Mouse (Mus musculus) MEL (cell line): ENCODE data around the gene Igfbp2. TPM values are rescaled to one million over a fixed set of nuclear protein-coding genes. Genes with fewer than 3 reads are reported as not detected.

ENCODE experiments used
- DNase-seq: peaks from one replicate; pipeline ENCODE4 v3.0.0; 2011; ENCODE audit warnings: low read depth, low spot score
- H3K27ac ChIP-seq: 2 replicates; pipeline ENCODE4 v1.5.1; 2012; ENCODE audit warnings: low read depth, mild to moderate bottlenecking, control low read depth, low read length, moderate library complexity; ENCODE audit not compliant: control insufficient read depth
- H3K27me3 ChIP-seq, 2 experiments: fragments of 150-350 bp in 1 of 2; sonication (generic) in 1 of 2; 2 replicates each; pipeline ENCODE4 v1.6.1; 2012; ENCODE audit warnings: low read length in 2 of 2, mild to moderate bottlenecking in 2 of 2, improper control_type of control experiment in 1 of 2, moderate library complexity in 1 of 2; ENCODE audit not compliant: insufficient read depth in 2 of 2, control insufficient read depth in 1 of 2
- H3K36me3 ChIP-seq, 2 experiments: 2 replicates each; pipeline ENCODE4 v1.6.1; 2012 to 2014; ENCODE audit warnings: low read length in 2 of 2, improper control_type of control experiment in 1 of 2, inconsistent platforms in 1 of 2, mild to moderate bottlenecking in 1 of 2; ENCODE audit not compliant: insufficient read depth in 2 of 2, control insufficient read depth in 1 of 2
- H3K4me1 ChIP-seq, 2 experiments: fragments of 150-350 bp in 1 of 2; sonication (generic) in 1 of 2; 2 replicates each; pipeline ENCODE4 v1.6.1; 2012; ENCODE audit warnings: low read length in 2 of 2, improper control_type of control experiment in 1 of 2, mild to moderate bottlenecking in 1 of 2; ENCODE audit not compliant: insufficient read depth in 2 of 2, control insufficient read depth in 1 of 2
- H3K4me3 ChIP-seq, 2 experiments: fragments of 150-350 bp in 1 of 2; sonication (generic) in 1 of 2; 2 replicates each; pipeline ENCODE4 v1.5.1; 2012; ENCODE audit warnings: low read depth in 2 of 2, low read length in 2 of 2, mild to moderate bottlenecking in 2 of 2, moderate library complexity in 2 of 2, control low read depth in 1 of 2, improper control_type of control experiment in 1 of 2; ENCODE audit not compliant: control insufficient read depth in 1 of 2, insufficient read depth in 1 of 2
- H3K79me2 ChIP-seq: 2 replicates; pipeline ENCODE4 v1.6.1; 2012; ENCODE audit warnings: mild to moderate bottlenecking, low read length, moderate library complexity; ENCODE audit not compliant: control insufficient read depth, poor library complexity, insufficient read depth
- H3K9ac ChIP-seq: 2 replicates; pipeline ENCODE4 v1.6.1; 2012; ENCODE audit warnings: low read depth, mild to moderate bottlenecking, control low read depth, low read length, moderate library complexity; ENCODE audit not compliant: control insufficient read depth, poor library complexity, severe bottlenecking
- H3K9me3 ChIP-seq: fragments of 150-350 bp; sonication (generic); replicated peaks from 2 replicates; pipeline ENCODE4 v1.6.1; 2012; ENCODE audit warnings: mild to moderate bottlenecking, low read length, improper control_type of control experiment, moderate library complexity; ENCODE audit not compliant: insufficient read depth
- BHLHE40 ChIP-seq: IDR thresholded peaks from 2 replicates; pipeline ENCODE4 v1.6.1; 2012; ENCODE audit warnings: low read depth, mild to moderate bottlenecking, inconsistent platforms, low read length, improper control_type of control experiment, borderline replicate concordance
- CTCF ChIP-seq, 3 experiments: IDR thresholded peaks in 2 of 3; conservative IDR thresholded peaks in 1 of 3; 2 replicates each; pipeline ENCODE4 v1.5.1; 2011 to 2012; ENCODE audit warnings: low read length in 3 of 3, low read depth in 2 of 3, mild to moderate bottlenecking in 2 of 3, improper control_type of control experiment in 1 of 3, inconsistent platforms in 1 of 3, mixed read lengths in 1 of 3, moderate library complexity in 1 of 3; ENCODE audit not compliant: control insufficient read depth in 1 of 3, insufficient read depth in 1 of 3, poor library complexity in 1 of 3, severe bottlenecking in 1 of 3
- E2F4 ChIP-seq: IDR thresholded peaks from 2 replicates; pipeline ENCODE4 v1.6.1; 2011; ENCODE audit warnings: low read depth, low read length, improper control_type of control experiment, borderline replicate concordance
- EP300 ChIP-seq, 2 experiments: IDR thresholded peaks; 2 replicates each; pipeline ENCODE4 v1.6.1; 2011; ENCODE audit warnings: improper control_type of control experiment in 2 of 2, low read length in 2 of 2, low read depth in 1 of 2, mild to moderate bottlenecking in 1 of 2
- ETS1 ChIP-seq: IDR thresholded peaks from 2 replicates; pipeline ENCODE4 v1.6.1; 2012; ENCODE audit warnings: low read depth, mild to moderate bottlenecking, inconsistent platforms, low read length, improper control_type of control experiment, moderate library complexity
- GABPA ChIP-seq: IDR thresholded peaks from 2 replicates; pipeline ENCODE4 v1.6.1; 2012; ENCODE audit warnings: low read depth, mild to moderate bottlenecking, inconsistent platforms, low read length, improper control_type of control experiment, moderate library complexity
- GATA1 ChIP-seq: IDR thresholded peaks from 2 replicates; pipeline ENCODE4 v1.6.1; 2011; ENCODE audit warnings: low read depth, low read length, improper control_type of control experiment
- KAT2A ChIP-seq: conservative IDR thresholded peaks from 2 replicates; pipeline ENCODE4 v1.6.1; 2012; ENCODE audit warnings: low read depth, low read length, improper control_type of control experiment, inconsistent platforms
- MAX ChIP-seq: IDR thresholded peaks from 2 replicates; pipeline ENCODE4 v1.6.1; 2011; ENCODE audit warnings: low read length, improper control_type of control experiment
- MYC ChIP-seq: IDR thresholded peaks from 2 replicates; pipeline ENCODE4 v1.6.1; 2011; ENCODE audit warnings: low read depth, mild to moderate bottlenecking, low read length, improper control_type of control experiment, moderate library complexity
- NELFE ChIP-seq: IDR thresholded peaks from 2 replicates; pipeline ENCODE4 v1.6.1; 2011; ENCODE audit warnings: low read depth, low read length, improper control_type of control experiment
- NRF1 ChIP-seq: IDR thresholded peaks from 2 replicates; pipeline ENCODE4 v1.6.1; 2014; ENCODE audit warnings: low read depth, mild to moderate bottlenecking, inconsistent platforms, low read length, improper control_type of control experiment, moderate library complexity; ENCODE audit not compliant: poor library complexity, insufficient read depth, severe bottlenecking
- POLR2A ChIP-seq, 2 experiments: IDR thresholded peaks; 2 replicates each; pipeline ENCODE4 v1.6.1; 2011 to 2012; ENCODE audit warnings: low read length in 2 of 2, mild to moderate bottlenecking in 2 of 2, control low read depth in 1 of 2, improper control_type of control experiment in 1 of 2, low read depth in 1 of 2, moderate library complexity in 1 of 2; ENCODE audit not compliant: control insufficient read depth in 1 of 2, insufficient read depth in 1 of 2, poor library complexity in 1 of 2
- RAD21 ChIP-seq: IDR thresholded peaks from 2 replicates; pipeline ENCODE4 v1.6.1; 2011; ENCODE audit warnings: mild to moderate bottlenecking, low read depth, low read length, improper control_type of control experiment
- TAL1 ChIP-seq: IDR thresholded peaks from 2 replicates; pipeline ENCODE4 v1.6.1; 2012; ENCODE audit warnings: mild to moderate bottlenecking, inconsistent platforms, low read length, moderate library complexity, mixed read lengths
- TCF12 ChIP-seq: IDR thresholded peaks from 2 replicates; pipeline ENCODE4 v1.6.1; 2014; ENCODE audit warnings: low read depth, mild to moderate bottlenecking, inconsistent platforms, low read length, improper control_type of control experiment, moderate library complexity
- UBTF ChIP-seq: IDR thresholded peaks from 2 replicates; pipeline ENCODE4 v1.6.1; 2012; ENCODE audit warnings: low read depth, mild to moderate bottlenecking, inconsistent platforms, low read length, improper control_type of control experiment, moderate library complexity, borderline replicate concordance; ENCODE audit not compliant: insufficient read depth
- USF2 ChIP-seq, 2 experiments: IDR thresholded peaks; 2 replicates each; pipeline ENCODE4 v1.6.1; 2011 to 2012; ENCODE audit warnings: improper control_type of control experiment in 2 of 2, low read length in 2 of 2, borderline replicate concordance in 1 of 2, inconsistent platforms in 1 of 2, low read depth in 1 of 2, mild to moderate bottlenecking in 1 of 2; ENCODE audit not compliant: insufficient read depth in 1 of 2
- ZC3H11A ChIP-seq: IDR thresholded peaks from 2 replicates; pipeline ENCODE4 v1.6.1; 2012; ENCODE audit warnings: low read depth, mild to moderate bottlenecking, inconsistent platforms, low read length, improper control_type of control experiment
- ZKSCAN1 ChIP-seq: IDR thresholded peaks from 2 replicates; pipeline ENCODE4 v1.6.1; 2012; ENCODE audit warnings: low read depth, mild to moderate bottlenecking, inconsistent platforms, low read length, improper control_type of control experiment, moderate library complexity
- ZNF384 ChIP-seq: IDR thresholded peaks from 2 replicates; pipeline ENCODE4 v1.6.1; 2012; ENCODE audit warnings: low read depth, mild to moderate bottlenecking, inconsistent platforms, low read length, improper control_type of control experiment
- polyA plus RNA-seq, 2 experiments: library from polyadenylated mRNA; stranded (reverse) in 1 of 2; unstranded in 1 of 2; fragments of >175 nt in 1 of 2; fragments of >200 nt in 1 of 2; gene quantifications; 2 replicates each; pipeline versions ENCODE4 v1.2.1 to v1.2.4; 2012; ENCODE audit warnings: low replicate concordance in 2 of 2, low read depth in 1 of 2; ENCODE audit not compliant: insufficient read length in 2 of 2, insufficient read depth in 1 of 2, missing spikeins in 1 of 2
- total RNA-seq: library from RNA; depleted of rRNA; stranded (reverse); fragments of 300-350 nt; gene quantifications from 2 replicates; pipeline ENCODE4 v1.2.3, GENCODE M21; 2012

The Igfbp2 gene
- total and polyA plus RNA-seq, 3 experiments = not detected

DNA sequence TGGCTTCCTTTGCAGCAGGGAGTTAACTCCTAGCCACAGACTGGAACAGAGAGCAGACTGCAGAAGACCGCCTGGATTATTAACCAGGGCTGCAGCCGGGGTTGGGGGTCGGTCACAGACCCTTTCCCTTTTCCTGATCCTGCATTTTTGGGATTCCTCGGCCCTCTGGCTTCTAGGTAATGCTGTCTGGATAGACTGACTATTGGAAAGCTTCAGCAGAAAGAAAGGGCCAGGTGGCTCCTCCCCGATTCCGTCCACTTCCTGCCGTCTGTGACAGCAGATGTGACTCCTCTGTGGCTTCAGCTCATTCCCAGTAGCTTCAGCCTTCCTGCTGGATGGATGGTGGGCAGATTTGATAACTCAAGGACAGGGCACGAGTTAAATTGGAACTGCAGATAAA lies 19.3 kb upstream of the Igfbp2 start:
- H3K4me3 ChIP-seq = no peak overlapping the region
- H3K27ac ChIP-seq = no peak overlapping the region
- no peaks in the 10 kb centered on the region for H3K4me1 ChIP-seq
- H3K27me3 ChIP-seq = no peaks in the 10 kb centered on the region
- H3K9ac ChIP-seq = no peak overlapping the region
- no peak for DNase-seq
- no peak for TF ChIP-seq ZKSCAN1
- TF ChIP-seq POLR2A (IDR thresholded peaks at IDR 0.05; ENCODE audit: control insufficient read depth in 1 of 2, insufficient read depth in 1 of 2, low read depth in 1 of 2, low read length in 2 of 2, poor library complexity in 1 of 2) = no peak
- no peak for TF ChIP-seq TAL1
- no peak for TF ChIP-seq GABPA
- no peak for TF ChIP-seq UBTF
- no peak for TF ChIP-seq BHLHE40
- TF ChIP-seq ETS1 = no peak
- TF ChIP-seq MYC = no peak
- no peak for TF ChIP-seq TCF12
- no peak for TF ChIP-seq RAD21
- no peaks in the 10 kb centered on the region for H3K9me3 ChIP-seq
- H3K36me3 ChIP-seq = no peaks in the 10 kb centered on the region
- no peaks in the 10 kb centered on the region for H3K79me2 ChIP-seq

DNA sequence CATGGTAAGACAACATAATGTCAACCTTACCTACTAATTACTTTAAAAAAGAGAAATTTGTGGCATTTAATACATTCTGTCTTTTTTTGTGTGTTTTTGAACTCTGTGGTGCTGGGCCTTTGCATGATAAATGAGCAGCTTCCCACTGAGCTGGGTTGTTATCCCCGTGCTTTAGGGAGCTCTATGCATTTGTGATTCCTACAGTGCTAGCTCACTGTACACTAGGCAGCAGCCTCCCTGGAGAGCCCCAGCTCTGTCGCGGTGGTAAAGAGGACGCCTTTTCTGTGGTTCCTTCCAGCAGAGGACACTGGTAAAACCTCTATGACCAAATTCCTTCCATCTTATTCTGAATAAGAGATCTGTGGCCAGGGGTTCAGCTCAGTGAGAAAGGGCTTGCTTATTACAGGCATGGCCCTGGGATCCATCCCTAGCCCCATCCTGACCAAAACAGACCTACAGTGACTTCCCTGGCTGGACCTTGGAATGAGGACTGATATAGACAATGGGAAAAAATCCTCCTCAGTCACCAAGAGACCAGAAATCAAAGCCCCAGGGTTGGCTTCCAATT lies 18.7 kb upstream of the Igfbp2 start:
- Histone ChIP-seq H3K36me3 (no peaks in the 10 kb centered on the region), H3K9ac (no peak overlapping the region), H3K79me2 (no peaks in the 10 kb centered on the region), H3K4me3 (no peak overlapping the region), H3K4me1 (no peaks in the 10 kb centered on the region), H3K27ac (no peak overlapping the region), H3K27me3 (no peaks in the 10 kb centered on the region), H3K9me3 (no peaks in the 10 kb centered on the region)
- no peak for DNase-seq
- TF ChIP-seq ZC3H11A (no peak), KAT2A (no peak), CTCF (IDR thresholded peaks at IDR 0.05 in 2 of 3, conservative IDR thresholded peaks at IDR 0.05 in 1 of 3; ENCODE audit: control insufficient read depth in 1 of 3, insufficient read depth in 1 of 3, low read depth in 2 of 3, low read length in 3 of 3, poor library complexity in 1 of 3, severe bottlenecking in 1 of 3) (no peak), NRF1 (no peak), USF2 (IDR thresholded peaks at IDR 0.05; ENCODE audit: borderline replicate concordance in 1 of 2, insufficient read depth in 1 of 2, low read depth in 1 of 2, low read length in 2 of 2) (no peak), ZNF384 (no peak), EP300 (IDR thresholded peaks at IDR 0.05; ENCODE audit: low read depth in 1 of 2, low read length in 2 of 2) (no peak), RAD21 (no peak), GATA1 (no peak), ZKSCAN1 (no peak), ETS1 (no peak), MAX (no peak), TCF12 (no peak), NELFE (no peak), E2F4 (no peak)
